Mouse (Mus musculus) liver, embryonic 14.5 days (tissue): ENCODE measurements around the gene Kdelr1. TPM values are rescaled to one million over a fixed set of nuclear protein-coding genes. Genes with fewer than 3 reads are reported as not detected.

ENCODE experiments used
- ATAC-seq: fragments of 200-750 bp; cut with Nextera tagmentation; 2 replicates; pipeline ENCODE4 v1.8.0; 2017; ENCODE audit warnings: moderate number of reproducible peaks, mild to moderate bottlenecking, moderate library complexity; ENCODE audit not compliant: insufficient read depth
- DNase-seq, 3 experiments: peaks; one replicate each; pipeline ENCODE4 v3.0.0-alpha.2; 2012 to 2013; ENCODE audit warnings: low read depth in 3 of 3, low spot score in 3 of 3
- H3K27ac ChIP-seq: fragments of 300-500 bp; sonication (generic); 2 replicates; pipeline ENCODE4 v1.5.1; 2014; ENCODE audit warnings: moderate library complexity, mild to moderate bottlenecking, control low read depth, inconsistent platforms
- H3K27me3 ChIP-seq: fragments of 300-500 bp; sonication (generic); 2 replicates; pipeline ENCODE4 v1.6.1; 2014; ENCODE audit warnings: mild to moderate bottlenecking, low read length, moderate library complexity; ENCODE audit not compliant: control insufficient read depth, insufficient read depth
- H3K36me3 ChIP-seq: fragments of 300-500 bp; sonication (generic); replicated peaks from 2 replicates; pipeline ENCODE4 v1.6.1; 2014; ENCODE audit warnings: low read depth; ENCODE audit not compliant: control insufficient read depth, insufficient read depth
- H3K4me1 ChIP-seq, 2 experiments: fragments of 200-500 bp in 1 of 2; fragments of 300-500 bp in 1 of 2; sonication (generic) in 1 of 2; replicated peaks; 2 replicates each; pipeline ENCODE4 v1.6.1; 2012 to 2014; ENCODE audit warnings: antibody characterized with exemption in 1 of 2, inconsistent platforms in 1 of 2, low read length in 1 of 2; ENCODE audit not compliant: control insufficient read depth in 2 of 2, insufficient read depth in 2 of 2
- H3K4me2 ChIP-seq: fragments of 300-500 bp; sonication (generic); 2 replicates; pipeline ENCODE4 v1.6.1; 2014; ENCODE audit warnings: low read depth, mild to moderate bottlenecking, control low read depth, moderate library complexity
- H3K4me3 ChIP-seq, 2 experiments: fragments of 200-500 bp in 1 of 2; fragments of 300-500 bp in 1 of 2; sonication (generic) in 1 of 2; 2 replicates each; pipeline ENCODE4 v1.5.1; 2012 to 2014; ENCODE audit warnings: low read depth in 2 of 2, low read length in 2 of 2, mild to moderate bottlenecking in 2 of 2, control low read depth in 1 of 2, inconsistent platforms in 1 of 2, moderate library complexity in 1 of 2; ENCODE audit not compliant: insufficient read depth in 1 of 2
- H3K9ac ChIP-seq: fragments of 300-500 bp; sonication (generic); replicated peaks from 2 replicates; pipeline ENCODE4 v1.6.1; 2014; ENCODE audit warnings: mild to moderate bottlenecking, control low read depth, moderate library complexity
- H3K9me3 ChIP-seq: fragments of 300-500 bp; sonication (generic); 2 replicates; pipeline ENCODE4 v1.6.1; 2016; ENCODE audit warnings: low read length, mixed read lengths; ENCODE audit not compliant: control insufficient read depth
- CTCF ChIP-seq: IDR thresholded peaks from 2 replicates; pipeline ENCODE4 v1.5.1; 2016; ENCODE audit warnings: antibody characterized with exemption, low read depth, control low read depth
- EP300 ChIP-seq: IDR thresholded peaks from 2 replicates; pipeline ENCODE4 v1.6.1; 2016; ENCODE audit warnings: antibody characterized with exemption, low read depth
- WGBS: fragments of 180-500 bp; shearing (Covaris S2); extraction: QIAGEN DNeasy Blood & Tissue Kit; methylation state at CpG from one replicate; pipeline ENCODE4 v1.1.7; 2014; ENCODE audit not compliant: insufficient replicate concordance; 5-methylcytosine and 5-hydroxymethylcytosine counted together
- polyA plus RNA-seq, 2 experiments: library from polyadenylated mRNA; depleted of rRNA in 1 of 2; stranded (reverse) in 1 of 2; unstranded in 1 of 2; fragments of >200 nt; fragmentation: Nextera tagmentation in 1 of 2; extraction: Ambion mirVana in 1 of 2; gene quantifications; 2 replicates each; pipeline versions ENCODE4 v1.2.1 to v1.2.3; 2012 to 2014

Gene Kdelr1
- polyA plus RNA-seq, 2 experiments, result 33.9 to 53.9 TPM

DNA sequence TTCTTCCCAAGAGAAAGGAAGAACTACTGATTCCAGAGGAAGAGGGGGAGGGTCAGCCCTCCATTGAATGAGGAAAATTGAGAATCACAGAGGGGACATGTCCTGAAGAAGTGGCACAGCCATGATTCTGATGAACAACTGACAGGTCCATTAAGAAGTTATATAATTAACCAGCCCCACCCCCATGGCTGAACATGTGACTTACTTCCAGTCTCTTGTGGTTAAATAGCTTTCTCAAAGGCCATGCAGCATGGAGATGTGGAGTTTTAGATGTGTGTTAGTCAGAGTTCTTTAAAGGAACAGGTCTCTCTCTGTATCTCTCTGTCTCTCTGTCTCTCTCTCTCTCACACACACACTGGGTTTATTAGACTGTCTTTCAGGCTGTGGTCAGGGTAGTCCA, 35.8 kb downstream of the Kdelr1 start:
- DNase-seq, result no peak
- Histone ChIP-seq H3K4me1 (no peaks in the 10 kb centered on the region), H3K4me2 (no peak overlapping the region), H3K27me3 (no peaks in the 10 kb centered on the region), H3K9me3 (no peaks in the 10 kb centered on the region), H3K27ac (no peak overlapping the region), H3K36me3 (no peaks in the 10 kb centered on the region; the same call in 1 of the 2 replicates), H3K9ac (no peak overlapping the region), H3K4me3 (no peak overlapping the region)
- no peak for ATAC-seq
- TF ChIP-seq CTCF, result no peak
- TF ChIP-seq EP300, result no peak

DNA sequence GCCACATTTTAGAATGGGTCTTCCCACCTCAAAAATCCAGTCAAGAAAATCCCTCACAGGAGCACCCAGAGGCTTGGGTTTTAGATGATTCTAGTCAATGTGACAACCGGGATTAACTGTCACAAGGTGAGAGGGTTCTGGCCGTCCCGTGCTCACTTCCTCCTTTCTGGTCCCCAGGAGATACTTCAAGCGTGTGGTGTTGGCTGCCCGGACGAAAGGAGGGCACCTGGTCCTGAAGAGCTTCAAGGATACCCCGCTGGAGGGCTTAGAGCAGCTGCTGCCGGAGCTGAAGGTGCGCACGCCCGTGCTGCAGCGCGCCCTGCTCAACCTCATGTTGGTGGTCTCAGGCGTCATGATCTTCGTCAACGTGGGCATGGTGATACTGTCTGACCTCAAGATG, 36.6 kb downstream of the Kdelr1 start:
- H3K4me1 ChIP-seq, result no peaks in the 10 kb centered on the region
- 76% methylated on average over 16 of the region's 16 CpGs for WGBS
- H3K9me3 ChIP-seq, result no peaks in the 10 kb centered on the region
- H3K9ac ChIP-seq, result no peak overlapping the region
- no peaks in the 10 kb centered on the region for H3K27me3 ChIP-seq
- H3K4me3 ChIP-seq, result no peak overlapping the region
- no peaks in the 10 kb centered on the region; the same call in 1 of the 2 replicates for H3K36me3 ChIP-seq
- H3K27ac ChIP-seq, result no peak overlapping the region
- no peak overlapping the region for H3K4me2 ChIP-seq
- ATAC-seq (no peak), DNase-seq (no peak)
- TF ChIP-seq EP300, result no peak
- no peak for TF ChIP-seq CTCF

DNA sequence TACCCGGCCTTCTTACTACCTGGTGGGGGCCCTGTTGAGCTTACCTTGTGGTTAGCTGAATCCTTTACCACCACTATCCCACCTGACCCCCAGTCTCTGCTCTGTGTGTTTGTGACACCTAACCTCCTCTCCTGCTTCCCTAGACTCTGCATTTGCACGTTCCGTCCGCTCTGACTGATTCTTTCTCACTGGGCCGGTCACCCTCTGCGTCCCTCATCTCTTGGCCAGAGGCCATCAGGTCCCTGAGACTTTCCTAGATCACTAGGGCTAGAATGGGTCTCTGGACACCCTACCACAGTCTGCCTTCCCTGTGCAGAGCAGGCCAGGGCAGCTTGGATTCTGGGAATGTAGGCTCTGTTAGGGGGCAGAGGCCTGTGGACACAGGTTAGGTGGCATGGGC, 41.5 kb downstream of the Kdelr1 start:
- H3K36me3 ChIP-seq, result no peaks in the 10 kb centered on the region
- H3K9ac ChIP-seq, result no peak overlapping the region
- WGBS, result 68% methylated on average over 6 of the region's 6 CpGs
- H3K4me1 ChIP-seq, result peaks cover 0 to 2% of the 10 kb centered on the region in 2 experiments; a peak in 2 of 4 replicates
- no peaks in the 10 kb centered on the region for H3K9me3 ChIP-seq
- H3K4me3 ChIP-seq, result no peak overlapping the region
- no peak overlapping the region for H3K4me2 ChIP-seq
- H3K27ac ChIP-seq, result no peak overlapping the region
- DNase-seq (no peak), ATAC-seq (no peak)
- no peaks in the 10 kb centered on the region for H3K27me3 ChIP-seq
- no peak for TF ChIP-seq CTCF
- TF ChIP-seq EP300, result no peak

DNA sequence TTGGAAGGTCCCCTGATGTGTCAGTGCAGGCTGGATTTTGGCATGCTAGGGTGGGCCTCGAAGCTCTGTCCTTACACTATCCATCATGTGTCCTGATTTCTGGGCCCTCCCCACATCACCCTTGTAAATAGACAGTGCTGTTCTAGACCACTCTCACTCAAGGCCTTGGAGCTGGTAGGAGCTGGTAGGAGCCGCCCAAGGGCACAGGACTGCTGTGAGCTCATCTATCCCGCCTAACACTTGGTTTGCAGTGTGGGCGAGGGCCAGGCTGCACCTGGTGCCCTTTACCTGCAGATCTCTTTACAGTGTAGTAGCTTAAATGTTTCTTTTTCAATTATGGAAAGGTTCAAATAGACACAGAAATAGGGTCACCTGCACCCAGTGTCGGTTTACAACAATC, 42.4 kb downstream of the Kdelr1 start:
- no peak for ATAC-seq
- 58% methylated on average over 5 of the region's 5 CpGs for WGBS
- DNase-seq, result no peak
- H3K36me3 ChIP-seq, result no peaks in the 10 kb centered on the region
- TF ChIP-seq EP300 (no peak), CTCF (no peak)
- H3K27me3 ChIP-seq, result no peaks in the 10 kb centered on the region
- no peak overlapping the region; the same call in 1 of the 2 replicates for H3K9ac ChIP-seq
- no peaks in the 10 kb centered on the region for H3K9me3 ChIP-seq
- H3K4me3 ChIP-seq, result no peak overlapping the region
- no peak overlapping the region for H3K4me2 ChIP-seq
- no peak overlapping the region for H3K27ac ChIP-seq
- peaks cover 0 to 6% of the 10 kb centered on the region in 2 experiments; a peak in 2 of 4 replicates for H3K4me1 ChIP-seq

DNA sequence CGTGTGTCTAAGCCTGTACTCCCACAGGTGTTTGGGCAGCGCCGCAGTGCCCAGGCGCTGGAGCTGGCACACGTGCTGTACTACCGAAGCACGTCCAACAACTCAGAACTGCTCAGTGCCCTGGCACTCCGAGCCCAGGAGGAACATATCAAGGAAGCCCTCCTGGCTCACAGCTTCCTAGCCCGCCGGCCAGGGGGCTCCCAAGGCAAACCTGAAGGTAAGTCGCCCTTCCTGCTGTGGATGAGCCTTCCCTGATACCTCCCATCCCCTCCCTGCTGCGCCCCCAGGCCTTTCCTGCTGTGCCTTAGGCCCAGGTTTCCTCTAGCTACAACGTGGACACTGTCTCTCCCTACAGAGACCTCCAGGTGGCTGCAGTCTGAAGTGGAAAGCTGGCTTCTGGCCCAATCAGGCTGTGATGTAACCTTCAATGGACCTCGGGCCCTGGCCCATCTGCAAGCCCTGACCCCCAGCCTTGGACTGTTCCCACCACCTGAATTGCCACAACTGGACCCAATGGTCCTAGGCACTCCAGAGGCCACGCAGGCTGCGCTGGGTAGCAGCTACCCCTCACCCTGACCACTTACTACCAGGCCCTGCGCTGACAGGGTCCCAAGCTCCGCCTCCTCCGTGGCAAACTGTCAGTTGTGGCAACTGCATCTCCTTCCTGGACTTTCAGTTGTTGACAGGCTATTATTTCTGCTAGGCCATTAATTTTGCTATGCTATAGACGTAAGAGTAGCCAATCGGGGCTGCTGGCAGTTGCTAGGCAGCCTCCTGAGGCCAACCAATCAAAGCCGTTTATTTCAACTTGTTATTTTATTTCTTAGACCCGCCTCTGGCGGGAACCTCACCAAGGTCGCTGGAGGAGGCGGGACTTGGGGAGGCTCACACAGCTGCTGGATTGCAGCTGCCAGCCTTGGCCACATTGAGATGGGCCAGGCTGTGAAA, 43.8 kb downstream of the Kdelr1 start:
- peak overlapping the region; percentile 45 for H3K4me2 ChIP-seq
- ATAC-seq, result peak; percentile 58
- TF ChIP-seq CTCF (peak; percentile 17; the same call in 1 of the 2 replicates), EP300 (no peak)
- H3K27ac ChIP-seq, result no peak overlapping the region
- no peaks in the 10 kb centered on the region for H3K36me3 ChIP-seq
- no peaks in the 10 kb centered on the region for H3K9me3 ChIP-seq
- peaks cover 2 to 18% of the 10 kb centered on the region in 2 experiments for H3K4me1 ChIP-seq
- peak; percentile 50 to 62 (median 59) for DNase-seq
- peak overlapping the region; percentile 12 to 28 for H3K4me3 ChIP-seq
- peak overlapping the region; percentile 53 for H3K9ac ChIP-seq
- 41% methylated on average over 26 of the region's 26 CpGs for WGBS
- H3K27me3 ChIP-seq, result no peaks in the 10 kb centered on the region
